Mouse (Mus musculus): Measurements from ENCODE around the gene Fkbp5. TPM values are rescaled to one million over a fixed set of nuclear protein-coding genes. Genes with fewer than 3 reads are reported as not detected.
A peak's percentile ranks its signal among the peaks of the same experiment; 100 is the strongest.

Fkbp5 gene
- polyA plus RNA-seq, 2 experiments, result 3.6 to 7.3 TPM

- ATAC-seq (ENCODE audit: insufficient read depth), result no peak
- H3K27ac ChIP-seq, result no peak overlapping the region
- H3K4me2 ChIP-seq (ENCODE audit: low read depth), result no peak overlapping the region
- 83% methylated on average over 12 of the region's 12 CpGs for WGBS (ENCODE audit: insufficient replicate concordance)
- H3K4me1 ChIP-seq (replicated peaks; ENCODE audit: control insufficient read depth in 2 of 2, insufficient read depth in 2 of 2, low read length in 1 of 2), result peaks cover 9 to 13% of the 10 kb centered on the region in 2 experiments
- H3K4me3 ChIP-seq (ENCODE audit: insufficient read depth in 1 of 2, low read depth in 2 of 2, low read length in 2 of 2), result no peak overlapping the region
- H3K9ac ChIP-seq (replicated peaks), result no peak overlapping the region
- peaks cover 19% of the 10 kb centered on the region for H3K27me3 ChIP-seq (ENCODE audit: control insufficient read depth, insufficient read depth, low read length)
- TF ChIP-seq EP300 (IDR thresholded peaks at IDR 0.05; ENCODE audit: low read depth) (no peak), CTCF (IDR thresholded peaks at IDR 0.05; ENCODE audit: low read depth) (no peak)
- no peaks in the 10 kb centered on the region for H3K9me3 ChIP-seq (ENCODE audit: control insufficient read depth, low read length)
- no peak for DNase-seq (ENCODE audit: low read depth in 3 of 3, low spot score in 3 of 3)
- no peaks in the 10 kb centered on the region for H3K36me3 ChIP-seq (replicated peaks; ENCODE audit: control insufficient read depth, insufficient read depth, low read depth)
Observed at GRCm38 (mm10) chr17:28355871-28356270, 161.5 kb downstream of the Fkbp5 start.

- H3K27me3 ChIP-seq (ENCODE audit: control insufficient read depth, insufficient read depth, low read length), result peaks cover 17% of the 10 kb centered on the region
- TF ChIP-seq CTCF (IDR thresholded peaks at IDR 0.05; ENCODE audit: low read depth), result no peak
- TF ChIP-seq EP300 (IDR thresholded peaks at IDR 0.05; ENCODE audit: low read depth), result peak; percentile 58
- ATAC-seq (ENCODE audit: insufficient read depth) (peak; percentile 68), DNase-seq (ENCODE audit: low read depth in 3 of 3, low spot score in 3 of 3) (no peak)
- H3K4me3 ChIP-seq (ENCODE audit: insufficient read depth in 1 of 2, low read depth in 2 of 2, low read length in 2 of 2), result peak overlapping the region in 1 of 2 experiments; percentile 72; a peak in 1 of 4 replicates
- WGBS (ENCODE audit: insufficient replicate concordance), result 6% methylated on average over 11 of the region's 11 CpGs
- H3K9ac ChIP-seq (replicated peaks), result no peak overlapping the region; the same call in 1 of the 2 replicates
- H3K4me1 ChIP-seq (replicated peaks; ENCODE audit: control insufficient read depth in 2 of 2, insufficient read depth in 2 of 2, low read length in 1 of 2), result peaks cover 9 to 13% of the 10 kb centered on the region in 2 experiments
- no peak overlapping the region for H3K27ac ChIP-seq
- H3K4me2 ChIP-seq (ENCODE audit: low read depth), result peak overlapping the region; percentile 91
- H3K36me3 ChIP-seq (replicated peaks; ENCODE audit: control insufficient read depth, insufficient read depth, low read depth), result no peaks in the 10 kb centered on the region
- no peaks in the 10 kb centered on the region for H3K9me3 ChIP-seq (ENCODE audit: control insufficient read depth, low read length)
Observed at GRCm38 (mm10) chr17:28352018-28352417, 165.3 kb downstream of the Fkbp5 start.

- peaks cover 9 to 13% of the 10 kb centered on the region in 2 experiments for H3K4me1 ChIP-seq (replicated peaks; ENCODE audit: control insufficient read depth in 2 of 2, insufficient read depth in 2 of 2, low read length in 1 of 2)
- H3K4me2 ChIP-seq (ENCODE audit: low read depth), result peak overlapping the region; percentile 91
- 2% methylated on average over 29 of the region's 29 CpGs for WGBS (ENCODE audit: insufficient replicate concordance)
- peaks cover 17% of the 10 kb centered on the region for H3K27me3 ChIP-seq (ENCODE audit: control insufficient read depth, insufficient read depth, low read length)
- H3K27ac ChIP-seq, result no peak overlapping the region
- DNase-seq (ENCODE audit: low read depth in 3 of 3, low spot score in 3 of 3), result no peak
- ATAC-seq (ENCODE audit: insufficient read depth), result no peak
- no peak for TF ChIP-seq CTCF (IDR thresholded peaks at IDR 0.05; ENCODE audit: low read depth)
- H3K9ac ChIP-seq (replicated peaks), result peak overlapping the region; percentile 59
- peak overlapping the region; percentile 71 to 72 for H3K4me3 ChIP-seq (ENCODE audit: insufficient read depth in 1 of 2, low read depth in 2 of 2, low read length in 2 of 2)
- H3K36me3 ChIP-seq (replicated peaks; ENCODE audit: control insufficient read depth, insufficient read depth, low read depth), result no peaks in the 10 kb centered on the region
- no peaks in the 10 kb centered on the region for H3K9me3 ChIP-seq (ENCODE audit: control insufficient read depth, low read length)
Observed at GRCm38 (mm10) chr17:28351353-28351890, 165.9 kb downstream of the Fkbp5 start.

GRCm38 (mm10) chr17:28350466-28351352 lies 166.6 kb downstream of the Fkbp5 start, which contains the start of gene Tead3:
Gene Tead3, minus strand, starts transcription at chr17:28350817.
- H3K36me3 ChIP-seq (replicated peaks; ENCODE audit: control insufficient read depth, insufficient read depth, low read depth), result no peaks in the 10 kb centered on the region
- H3K27ac ChIP-seq, result no peak within 1 kb of the TSS; the same call in 1 of the 2 replicates
- H3K27me3 ChIP-seq (ENCODE audit: control insufficient read depth, insufficient read depth, low read length), result peaks cover 17% of the 10 kb centered on the region
- H3K9me3 ChIP-seq (ENCODE audit: control insufficient read depth, low read length), result no peaks in the 10 kb centered on the region
- under 1% methylated on average over 71 of the region's 73 CpGs for WGBS (ENCODE audit: insufficient replicate concordance)
- peak within 1 kb of the TSS; percentile 71 to 72 for H3K4me3 ChIP-seq (ENCODE audit: insufficient read depth in 1 of 2, low read depth in 2 of 2, low read length in 2 of 2)
- TF ChIP-seq CTCF (IDR thresholded peaks at IDR 0.05; ENCODE audit: low read depth) (0 out of 2 replicates have a peak, but pooled peaks have one; percentile 16), EP300 (IDR thresholded peaks at IDR 0.05; ENCODE audit: low read depth) (no peak)
- H3K9ac ChIP-seq (replicated peaks), result peak within 1 kb of the TSS; percentile 59
- DNase-seq (ENCODE audit: low read depth in 3 of 3, low spot score in 3 of 3) (no peak), ATAC-seq (ENCODE audit: insufficient read depth) (peak; percentile 74)
- peaks cover 9 to 13% of the 10 kb centered on the region in 2 experiments for H3K4me1 ChIP-seq (replicated peaks; ENCODE audit: control insufficient read depth in 2 of 2, insufficient read depth in 2 of 2, low read length in 1 of 2)
- peak within 1 kb of the TSS; percentile 91 for H3K4me2 ChIP-seq (ENCODE audit: low read depth)

- Histone ChIP-seq H3K36me3 (replicated peaks; ENCODE audit: control insufficient read depth, insufficient read depth, low read depth) (no peaks in the 10 kb centered on the region), H3K27ac (no peak overlapping the region), H3K27me3 (ENCODE audit: control insufficient read depth, insufficient read depth, low read length) (peaks cover 17% of the 10 kb centered on the region), H3K4me2 (ENCODE audit: low read depth) (peak overlapping the region; percentile 91), H3K9me3 (ENCODE audit: control insufficient read depth, low read length) (no peaks in the 10 kb centered on the region), H3K9ac (replicated peaks) (peak overlapping the region; percentile 52), H3K4me3 (ENCODE audit: insufficient read depth in 1 of 2, low read depth in 2 of 2, low read length in 2 of 2) (peak overlapping the region; percentile 44 to 72), H3K4me1 (replicated peaks; ENCODE audit: control insufficient read depth in 2 of 2, insufficient read depth in 2 of 2, low read length in 1 of 2) (peaks cover 9 to 13% of the 10 kb centered on the region in 2 experiments)
- 1% methylated on average over 47 of the region's 54 CpGs for WGBS (ENCODE audit: insufficient replicate concordance)
- no peak for DNase-seq (ENCODE audit: low read depth in 3 of 3, low spot score in 3 of 3)
- no peak for TF ChIP-seq CTCF (IDR thresholded peaks at IDR 0.05; ENCODE audit: low read depth)
- no peak for TF ChIP-seq EP300 (IDR thresholded peaks at IDR 0.05; ENCODE audit: low read depth)
- ATAC-seq (ENCODE audit: insufficient read depth), result peak; percentile 43
Observed at GRCm38 (mm10) chr17:28349901-28350465, 167.3 kb downstream of the Fkbp5 start.
